Mouse (Mus musculus) thymus, postnatal 14 days (tissue): ENCODE data around the gene Nfix.

Experiments used
- DNase-seq: peaks from one replicate; pipeline ENCODE4 v3.0.0; 2021

Nfix gene

DNA sequence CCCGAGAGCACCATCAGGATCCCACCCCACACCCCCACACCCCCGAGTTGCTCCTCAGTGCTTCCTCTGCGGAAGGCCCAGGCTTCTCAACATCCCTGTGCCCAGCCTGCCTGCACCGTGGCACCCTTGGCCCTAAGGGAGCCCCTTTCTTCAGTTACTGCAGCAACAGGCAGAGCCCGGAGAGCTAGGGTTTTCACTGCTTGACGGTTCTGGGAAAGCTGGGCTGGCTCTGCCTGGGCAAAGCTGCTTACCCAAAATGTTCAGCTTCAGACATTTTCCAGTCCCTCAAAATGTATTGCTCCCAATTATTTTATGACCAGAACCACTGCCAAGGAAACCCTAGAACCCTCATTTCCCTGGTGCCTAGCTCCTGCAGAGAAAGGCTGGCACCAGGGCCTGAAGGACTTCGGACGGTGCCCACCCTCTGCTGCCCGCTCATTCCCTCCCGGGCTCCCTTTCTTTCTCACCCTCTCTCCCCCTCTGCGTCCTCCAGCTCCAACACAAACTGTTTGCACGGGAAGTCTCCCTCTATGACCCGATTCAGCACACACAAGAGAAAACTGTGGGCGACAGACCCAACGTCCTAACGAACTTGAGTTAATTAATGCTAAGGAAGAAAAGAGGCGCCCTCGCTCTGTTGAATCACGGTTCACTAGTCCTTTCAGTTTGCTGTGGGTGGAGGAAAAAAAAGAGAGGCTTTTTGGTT, 20.5 kb downstream of the Nfix start:
- DNase-seq: no peak

DNA sequence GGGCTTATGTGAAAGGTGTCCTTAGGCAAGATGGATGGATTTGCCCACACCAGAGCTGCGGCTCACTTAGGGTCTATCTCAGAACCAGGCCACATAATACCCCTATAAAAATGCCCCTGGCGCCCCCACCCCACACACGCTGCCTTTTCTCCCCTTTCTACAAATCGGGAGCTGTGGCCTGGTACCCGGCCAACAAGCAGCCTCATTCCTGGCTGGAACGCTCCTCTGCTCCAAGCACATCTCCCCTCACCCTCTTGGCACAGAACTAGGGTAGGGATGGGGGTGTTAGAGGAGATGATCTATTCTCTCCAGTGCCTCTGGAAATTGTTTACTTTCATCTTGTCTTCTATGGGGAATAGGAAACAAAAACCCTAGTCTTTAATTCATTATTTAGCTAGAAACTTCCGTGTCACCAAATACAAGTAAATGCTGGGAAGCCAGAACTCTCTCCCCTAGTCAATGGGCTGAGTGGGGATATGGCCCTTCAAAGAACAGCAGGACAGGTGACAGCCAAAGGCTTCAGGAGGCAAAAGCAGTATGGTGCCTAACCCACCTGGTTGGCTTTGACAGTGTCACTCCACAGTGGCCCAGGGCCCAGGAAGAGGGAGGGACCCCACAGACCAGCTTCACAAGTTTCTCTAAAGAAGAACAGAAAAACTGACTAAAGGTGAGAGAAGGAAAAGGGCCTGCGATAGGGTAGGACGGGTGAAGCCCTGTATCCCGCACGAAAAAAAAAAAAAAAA, 21.3 kb downstream of the Nfix start:
- no peak for DNase-seq

- DNase-seq: no peak
Measured at GRCm38 (mm10) chr8:84777899-84778637, 22.1 kb downstream of the Nfix start.

DNA sequence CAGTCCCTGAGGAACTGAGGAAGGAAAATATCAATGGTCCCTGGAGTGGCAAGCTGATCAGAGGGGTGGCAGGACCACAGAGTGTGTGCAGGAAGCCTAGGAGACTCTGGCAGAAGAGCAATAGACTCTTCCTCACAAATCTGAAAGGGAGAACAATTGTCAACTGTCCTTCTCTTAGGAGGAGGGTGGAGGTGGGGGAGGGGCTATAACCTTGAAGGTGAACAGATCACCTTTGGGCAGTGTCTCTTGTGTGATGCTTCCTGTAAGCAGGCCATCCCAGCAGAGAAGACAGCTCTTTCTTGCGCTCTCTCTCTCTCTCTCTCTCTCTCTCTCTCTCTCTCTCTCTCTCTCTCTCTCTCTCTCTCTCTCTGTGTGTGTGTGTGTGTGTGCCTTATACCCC, 23.6 kb downstream of the Nfix start:
- DNase-seq: no peak

DNA sequence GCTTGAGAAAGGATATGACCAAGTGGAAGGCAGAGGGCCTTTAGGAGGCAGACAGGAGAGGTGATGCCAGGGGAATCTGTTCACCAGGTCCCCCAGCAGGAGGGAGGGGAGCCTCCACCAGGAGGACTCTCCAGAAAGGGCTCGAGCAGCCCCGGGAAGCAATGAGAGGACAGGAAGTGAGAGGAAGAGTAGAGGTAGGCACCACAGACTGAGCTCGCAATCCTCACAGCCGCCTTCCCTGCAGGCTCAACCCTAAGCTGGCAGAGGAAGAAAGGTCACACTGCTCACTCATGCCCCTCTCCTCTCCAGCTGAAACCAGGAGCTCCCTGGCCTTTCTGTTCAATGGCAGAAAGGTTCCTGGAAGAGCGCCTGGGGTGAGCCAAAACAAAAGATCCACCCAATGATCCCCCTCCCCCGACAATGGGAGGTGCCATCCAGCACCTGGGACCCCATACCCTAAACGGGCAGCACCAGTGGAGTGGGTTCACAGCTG, 24.5 kb downstream of the Nfix start:
- no peak for DNase-seq

- DNase-seq: no peak
Measured at GRCm38 (mm10) chr8:84775105-84775591, 25.0 kb downstream of the Nfix start.

- no peak for DNase-seq
Measured at GRCm38 (mm10) chr8:84774473-84774911, 25.7 kb downstream of the Nfix start.

DNA sequence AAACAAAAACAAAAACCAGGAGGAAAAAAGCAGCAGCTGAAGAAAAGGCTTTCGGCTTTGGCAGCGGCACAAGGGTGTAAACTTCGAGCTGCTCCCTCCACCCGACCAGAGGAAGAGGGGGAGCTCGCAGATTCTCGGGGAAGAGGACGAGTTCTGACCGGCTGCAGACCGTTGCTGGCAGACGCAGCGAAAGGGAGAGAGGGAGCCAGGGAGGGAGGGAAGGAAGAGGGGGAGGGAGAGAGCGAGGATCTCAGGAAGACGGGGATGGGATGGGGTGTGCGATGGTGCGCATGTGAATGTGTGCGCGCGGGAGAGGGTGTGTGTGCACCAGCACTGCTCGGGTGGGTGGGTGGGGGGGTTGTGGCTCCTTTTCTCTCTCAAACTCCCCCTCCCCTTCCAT, 26.3 kb downstream of the Nfix start:
- peak; percentile 13 for DNase-seq

DNA sequence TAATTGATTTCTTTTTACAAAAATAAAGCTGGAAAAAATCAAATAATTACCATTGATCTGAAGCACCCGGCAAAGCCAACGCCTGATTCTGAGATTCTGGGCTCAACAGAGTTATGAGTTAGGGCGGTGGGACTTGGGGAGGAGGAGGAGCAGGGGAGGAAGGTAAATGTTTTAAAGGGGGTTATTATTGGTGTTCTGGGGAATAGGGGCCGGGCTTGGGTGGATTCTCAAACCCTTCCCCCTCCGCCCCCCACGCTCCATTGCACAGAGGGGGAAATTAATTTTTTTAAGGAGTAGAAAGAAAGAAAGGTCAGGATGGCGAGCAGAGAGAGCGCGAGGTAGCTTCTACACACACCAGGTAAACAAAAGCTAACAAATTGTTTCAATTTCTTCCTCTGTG, 26.8 kb downstream of the Nfix start:
- no peak for DNase-seq

- DNase-seq: no peak
Measured at GRCm38 (mm10) chr8:84772628-84773027, 27.5 kb downstream of the Nfix start.

- DNase-seq: no peak
Measured at GRCm38 (mm10) chr8:84771941-84772378, 28.2 kb downstream of the Nfix start.

DNA sequence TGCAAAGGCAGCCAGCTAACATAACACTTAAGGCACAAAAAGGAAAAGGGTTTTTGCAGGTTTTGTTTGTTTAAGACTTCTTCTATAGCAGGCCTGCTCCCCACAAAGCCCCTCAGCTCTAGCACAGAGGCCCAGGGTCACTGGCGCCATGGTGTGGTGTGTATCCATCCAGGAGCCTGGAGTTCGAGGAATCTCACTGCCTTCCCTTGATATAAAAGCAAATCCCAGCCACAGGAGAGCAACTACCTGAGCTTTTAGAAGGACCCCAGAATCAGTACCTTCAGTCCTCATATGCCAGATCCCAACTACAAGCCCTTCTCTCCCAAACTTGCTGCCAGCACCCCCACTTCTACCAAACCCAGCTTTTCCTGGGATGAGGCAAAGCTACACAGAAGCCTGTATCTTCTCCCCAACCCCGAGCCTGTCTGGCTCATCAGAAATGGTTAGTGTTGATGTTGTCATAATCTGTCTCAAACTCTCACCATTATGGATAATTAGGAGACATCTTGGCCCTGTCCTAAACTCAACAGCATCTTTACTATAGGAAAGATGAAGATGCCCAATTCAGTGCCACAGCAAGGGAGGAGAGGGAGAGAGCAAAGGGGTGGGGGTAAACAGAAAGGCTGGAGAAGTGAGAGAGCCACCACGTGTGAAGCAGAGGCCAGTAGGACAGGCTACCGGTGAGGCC, 29.0 kb downstream of the Nfix start:
- DNase-seq: no peak

DNA sequence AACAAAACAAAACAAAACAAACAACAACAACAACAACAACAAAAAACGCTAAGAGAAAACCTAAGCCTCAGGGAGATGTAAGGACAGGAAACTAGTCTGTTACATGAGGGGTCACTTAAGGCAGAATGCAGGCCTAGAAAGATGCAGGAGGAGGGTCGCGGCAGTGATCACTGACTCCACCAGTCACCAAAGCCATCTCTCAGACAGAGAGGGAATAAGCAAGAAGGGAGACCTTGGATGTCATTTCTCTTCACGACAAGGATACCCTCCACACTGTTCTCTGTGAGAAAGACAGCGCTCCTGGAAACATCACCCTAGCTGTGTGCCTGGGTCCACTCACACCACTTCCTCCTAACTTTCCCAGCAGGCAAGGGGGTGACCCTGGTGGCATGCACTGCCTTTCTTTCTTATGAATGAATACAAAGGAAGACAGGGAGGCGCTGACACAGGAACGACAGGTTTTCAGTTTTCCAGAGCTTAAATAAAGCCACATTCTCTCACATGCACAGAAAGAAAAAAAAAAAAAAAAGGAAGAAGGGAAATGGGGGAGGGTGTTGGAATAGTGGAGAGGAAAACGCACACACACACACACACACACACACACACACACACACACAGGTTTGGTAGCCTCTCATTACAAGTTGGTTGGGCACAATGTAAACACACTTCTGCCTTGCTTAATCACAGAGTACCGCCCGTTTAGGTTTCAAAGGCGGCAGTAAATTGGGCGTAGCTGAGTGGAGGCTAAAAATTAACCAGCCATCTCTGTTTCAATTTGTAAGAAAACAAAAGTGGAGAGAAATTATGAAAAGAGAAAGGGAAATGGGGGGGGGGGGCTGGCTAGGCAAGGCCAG, 29.8 kb downstream of the Nfix start:
- DNase-seq: no peak

GRCm38 (mm10) chr8:84769324-84769723, 30.8 kb downstream of the Nfix start:
- no peak for DNase-seq

- DNase-seq: no peak
Measured at GRCm38 (mm10) chr8:84768343-84769095, 31.6 kb downstream of the Nfix start.

- no peak for DNase-seq
Measured at GRCm38 (mm10) chr8:84767221-84767620, 32.9 kb downstream of the Nfix start.

DNA sequence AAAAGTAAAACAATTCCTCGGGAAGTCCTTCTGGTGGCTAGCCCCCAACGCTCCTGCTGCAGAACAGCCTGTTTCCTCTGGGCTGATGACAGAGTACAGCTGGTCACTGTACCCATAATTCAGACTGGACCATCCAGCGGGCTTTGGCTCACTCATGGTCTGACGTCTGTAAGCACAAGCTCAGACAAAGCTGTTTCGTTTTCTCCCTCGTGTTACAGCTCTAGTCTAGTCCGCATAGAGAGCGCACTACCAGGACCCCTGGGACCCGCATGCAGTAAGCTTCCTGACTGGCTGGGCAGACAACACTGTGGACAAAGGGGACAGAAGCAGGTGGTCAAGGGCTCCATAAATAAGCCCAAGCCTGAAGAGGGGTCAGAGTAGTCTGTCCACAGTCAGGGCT, 33.7 kb downstream of the Nfix start:
- DNase-seq: no peak

DNA sequence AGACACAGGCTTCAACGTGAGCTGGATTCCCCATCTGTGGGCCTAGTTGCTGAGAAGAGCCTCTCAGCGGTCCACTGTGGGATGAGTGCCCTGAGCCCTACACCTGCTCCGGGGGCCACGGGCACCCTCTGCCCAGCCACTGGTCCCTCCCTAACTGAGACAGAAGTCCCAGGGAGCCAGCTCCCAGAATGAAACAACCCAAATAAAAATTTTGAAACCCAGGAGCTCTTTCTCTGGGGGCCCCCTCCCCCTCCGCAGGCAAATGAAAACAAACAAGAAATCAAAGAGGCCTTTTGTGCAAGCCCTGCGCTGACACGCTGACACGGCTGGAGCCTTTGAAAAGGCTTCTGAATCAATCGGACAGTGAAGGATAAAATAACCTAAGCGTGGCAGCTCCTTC, 34.5 kb downstream of the Nfix start:
- DNase-seq: no peak

DNA sequence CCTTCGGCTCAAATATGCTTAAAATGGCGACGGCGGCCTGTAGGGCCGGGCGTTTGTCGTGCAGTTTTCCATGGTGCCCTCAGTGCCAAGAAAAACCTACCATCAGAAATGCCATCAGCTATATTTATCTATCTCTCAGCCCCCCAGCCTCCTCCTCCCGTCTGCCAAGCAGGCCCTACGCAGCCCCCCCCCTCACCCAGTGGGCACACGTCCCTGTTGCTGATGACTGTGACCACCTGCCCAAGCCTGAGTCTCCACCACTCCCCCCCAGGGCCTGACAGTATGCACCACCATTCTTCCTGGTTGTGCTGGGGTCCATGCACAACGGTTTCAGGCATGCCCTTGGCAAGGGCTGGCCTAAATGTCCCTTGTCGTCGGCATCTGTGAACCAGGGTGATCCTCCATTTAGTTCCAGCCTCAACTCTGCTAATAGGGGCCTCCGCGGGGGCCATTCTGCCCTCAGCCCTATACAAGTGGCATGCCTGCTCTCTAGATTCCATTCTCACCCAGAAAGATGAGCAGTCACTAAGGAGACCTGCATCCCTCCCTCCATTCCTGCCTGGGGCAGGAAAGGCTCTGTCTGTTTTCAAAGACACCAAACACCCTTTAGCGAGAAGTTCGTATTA, 35.2 kb downstream of the Nfix start:
- DNase-seq: no peak

- DNase-seq: no peak
Measured at GRCm38 (mm10) chr8:84764100-84764499, 36.0 kb downstream of the Nfix start.

DNA sequence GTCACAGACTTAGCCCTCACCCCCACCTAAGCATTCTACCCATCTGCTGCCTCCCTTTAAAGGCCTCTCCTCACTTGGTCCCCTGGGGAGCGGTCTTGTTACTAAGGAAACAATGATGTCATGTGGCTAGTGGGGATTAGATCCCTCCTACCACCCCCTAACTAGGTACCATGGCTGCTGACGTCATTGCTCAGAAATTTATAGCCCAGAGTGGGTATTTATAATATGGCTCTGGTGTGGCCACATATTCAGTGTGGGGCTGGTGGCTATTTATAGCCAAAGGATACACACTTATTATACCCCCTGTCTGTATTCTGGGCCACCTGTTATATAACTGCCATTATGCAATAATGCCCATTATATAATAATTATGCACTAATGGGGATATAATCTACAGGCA, 39.2 kb downstream of the Nfix start:
- no peak for DNase-seq
